Mouse (Mus musculus): Measurements from ENCODE around the gene Akr1b10. TPM values are rescaled to one million over a fixed set of nuclear protein-coding genes. Genes with fewer than 3 reads are reported as not detected.

Gene Akr1b10
- polyA plus RNA-seq, 1 experiment: 38.2 TPM

GRCm38 (mm10) chr6:34342476-34342875, 41.5 kb upstream of the Akr1b10 start:
- Histone ChIP-seq H3ac (ENCODE audit: control insufficient read depth, insufficient read length) (no peak overlapping the region), H3K27me3 (ENCODE audit: control insufficient read depth, insufficient read depth, insufficient read length) (no peaks in the 10 kb centered on the region), H3K4me2 (ENCODE audit: low read depth) (no peak overlapping the region), H3K4me3 (no peak overlapping the region), H3K79me2 (ENCODE audit: control insufficient read depth, insufficient read depth) (no peaks in the 10 kb centered on the region), H3K36me3 (ENCODE audit: control insufficient read depth, insufficient read depth) (no peaks in the 10 kb centered on the region)
- no peak for TF ChIP-seq MYOD1 (IDR thresholded peaks at IDR 0.05; ENCODE audit: control insufficient read depth in 1 of 3, insufficient read length in 2 of 3, low read depth in 2 of 3)
- no peak for TF ChIP-seq REST (IDR thresholded peaks at IDR 0.05; ENCODE audit: insufficient read depth, insufficient read length)
- TF ChIP-seq E2F4 (IDR thresholded peaks at IDR 0.05; ENCODE audit: insufficient read depth): no peak
- no peak for TF ChIP-seq SRF (IDR thresholded peaks at IDR 0.05; ENCODE audit: control insufficient read depth, insufficient read length, low read depth)
- TF ChIP-seq TCF12 (IDR thresholded peaks at IDR 0.05; ENCODE audit: insufficient read depth, poor library complexity, severe bottlenecking): no peak
- no peak for TF ChIP-seq MYOG (IDR thresholded peaks at IDR 0.05; ENCODE audit: control insufficient read depth in 1 of 3, insufficient read depth in 1 of 3, insufficient read length in 2 of 3, low read depth in 2 of 3)
- no peak for TF ChIP-seq USF1 (IDR thresholded peaks at IDR 0.05; ENCODE audit: low read depth)
- TF ChIP-seq TCF3 (IDR thresholded peaks at IDR 0.05; ENCODE audit: insufficient read length, low read depth): no peak
- TF ChIP-seq POLR2A (IDR thresholded peaks at IDR 0.05; ENCODE audit: insufficient read length, low read depth): no peak
- TF ChIP-seq CEBPB (IDR thresholded peaks at IDR 0.05; ENCODE audit: insufficient read depth, poor library complexity, severe bottlenecking): no peak
- TF ChIP-seq MAX (IDR thresholded peaks at IDR 0.05; ENCODE audit: low read depth): no peak
- no peak for TF ChIP-seq POLR2AphosphoS2 (IDR thresholded peaks at IDR 0.05; ENCODE audit: insufficient read length, low read depth)

- TF ChIP-seq CEBPB (IDR thresholded peaks at IDR 0.05; ENCODE audit: insufficient read depth, poor library complexity, severe bottlenecking) (peak; percentile 95), MYOD1 (IDR thresholded peaks at IDR 0.05; ENCODE audit: control insufficient read depth in 1 of 3, insufficient read length in 2 of 3, low read depth in 2 of 3) (peak in 2 of 3 experiments; percentile 4 to 17), TCF12 (IDR thresholded peaks at IDR 0.05; ENCODE audit: insufficient read depth, poor library complexity, severe bottlenecking) (no peak)
- H3K27me3 ChIP-seq (ENCODE audit: control insufficient read depth, insufficient read depth, insufficient read length): no peaks in the 10 kb centered on the region
- H3K79me2 ChIP-seq (ENCODE audit: control insufficient read depth, insufficient read depth): no peaks in the 10 kb centered on the region
- no peak overlapping the region for H3ac ChIP-seq (ENCODE audit: control insufficient read depth, insufficient read length)
- H3K4me2 ChIP-seq (ENCODE audit: low read depth): peak overlapping the region; percentile 38
- no peak overlapping the region for H3K4me3 ChIP-seq
- H3K36me3 ChIP-seq (ENCODE audit: control insufficient read depth, insufficient read depth): no peaks in the 10 kb centered on the region
These were observed 40.6 kb upstream of the Akr1b10 start for GRCm38 (mm10) chr6:34343426-34343825.

GRCm38 (mm10) chr6:34344135-34344850, 39.7 kb upstream of the Akr1b10 start:
- TF ChIP-seq E2F4 (IDR thresholded peaks at IDR 0.05; ENCODE audit: insufficient read depth) (no peak), TCF12 (IDR thresholded peaks at IDR 0.05; ENCODE audit: insufficient read depth, poor library complexity, severe bottlenecking) (no peak)
- no peaks in the 10 kb centered on the region for H3K36me3 ChIP-seq (ENCODE audit: control insufficient read depth, insufficient read depth)
- no peak overlapping the region for H3K4me2 ChIP-seq (ENCODE audit: low read depth)

GRCm38 (mm10) chr6:34344935-34345334, 39.1 kb upstream of the Akr1b10 start:
- H3K79me2 ChIP-seq (ENCODE audit: control insufficient read depth, insufficient read depth): no peaks in the 10 kb centered on the region
- no peak overlapping the region for H3K4me2 ChIP-seq (ENCODE audit: low read depth)
- no peak overlapping the region for H3K4me3 ChIP-seq
- no peak overlapping the region for H3ac ChIP-seq (ENCODE audit: control insufficient read depth, insufficient read length)
- H3K27me3 ChIP-seq (ENCODE audit: control insufficient read depth, insufficient read depth, insufficient read length): no peaks in the 10 kb centered on the region
- no peak for TF ChIP-seq MYOD1 (IDR thresholded peaks at IDR 0.05; ENCODE audit: control insufficient read depth in 1 of 3, insufficient read length in 2 of 3, low read depth in 2 of 3)
- H3K36me3 ChIP-seq (ENCODE audit: control insufficient read depth, insufficient read depth): no peaks in the 10 kb centered on the region

More at GRCm38 (mm10) chr6:34344135-34344850, 39.7 kb upstream of the Akr1b10 start:
- H3K4me3 ChIP-seq: no peak overlapping the region
- H3ac ChIP-seq (ENCODE audit: control insufficient read depth, insufficient read length): no peak overlapping the region
- H3K79me2 ChIP-seq (ENCODE audit: control insufficient read depth, insufficient read depth): no peaks in the 10 kb centered on the region
- no peaks in the 10 kb centered on the region for H3K27me3 ChIP-seq (ENCODE audit: control insufficient read depth, insufficient read depth, insufficient read length)

- Histone ChIP-seq H3K79me2 (ENCODE audit: control insufficient read depth, insufficient read depth) (no peaks in the 10 kb centered on the region), H3K27me3 (ENCODE audit: control insufficient read depth, insufficient read depth, insufficient read length) (no peaks in the 10 kb centered on the region), H3K4me2 (ENCODE audit: low read depth) (no peak overlapping the region), H3K4me3 (no peak overlapping the region), H3K36me3 (ENCODE audit: control insufficient read depth, insufficient read depth) (no peaks in the 10 kb centered on the region), H3ac (ENCODE audit: control insufficient read depth, insufficient read length) (no peak overlapping the region)
- TF ChIP-seq MAX (IDR thresholded peaks at IDR 0.05; ENCODE audit: low read depth) (no peak), CEBPB (IDR thresholded peaks at IDR 0.05; ENCODE audit: insufficient read depth, poor library complexity, severe bottlenecking) (no peak), MYOG (IDR thresholded peaks at IDR 0.05; ENCODE audit: control insufficient read depth in 1 of 3, insufficient read depth in 1 of 3, insufficient read length in 2 of 3, low read depth in 2 of 3) (no peak), REST (IDR thresholded peaks at IDR 0.05; ENCODE audit: insufficient read depth, insufficient read length) (no peak), MYOD1 (IDR thresholded peaks at IDR 0.05; ENCODE audit: control insufficient read depth in 1 of 3, insufficient read length in 2 of 3, low read depth in 2 of 3) (no peak), POLR2A (IDR thresholded peaks at IDR 0.05; ENCODE audit: insufficient read length, low read depth) (no peak), TCF12 (IDR thresholded peaks at IDR 0.05; ENCODE audit: insufficient read depth, poor library complexity, severe bottlenecking) (no peak), POLR2AphosphoS2 (IDR thresholded peaks at IDR 0.05; ENCODE audit: insufficient read length, low read depth) (no peak), E2F4 (IDR thresholded peaks at IDR 0.05; ENCODE audit: insufficient read depth) (no peak), SRF (IDR thresholded peaks at IDR 0.05; ENCODE audit: control insufficient read depth, insufficient read length, low read depth) (no peak), TCF3 (IDR thresholded peaks at IDR 0.05; ENCODE audit: insufficient read length, low read depth) (no peak), USF1 (IDR thresholded peaks at IDR 0.05; ENCODE audit: low read depth) (no peak)
These were observed 37.7 kb upstream of the Akr1b10 start for GRCm38 (mm10) chr6:34346096-34346898.
